Mouse (Mus musculus) MEL (cell line): ENCODE results near the gene St6gal1.

Experiments used
- CTCF ChIP-seq, 3 experiments: IDR thresholded peaks in 2 of 3; conservative IDR thresholded peaks in 1 of 3; 2 replicates each; pipeline ENCODE4 v1.5.1; 2011 to 2012; ENCODE audit warnings: low read length in 3 of 3, low read depth in 2 of 3, mild to moderate bottlenecking in 2 of 3, improper control_type of control experiment in 1 of 3, inconsistent platforms in 1 of 3, mixed read lengths in 1 of 3, moderate library complexity in 1 of 3; ENCODE audit not compliant: control insufficient read depth in 1 of 3, insufficient read depth in 1 of 3, poor library complexity in 1 of 3, severe bottlenecking in 1 of 3
- HCFC1 ChIP-seq: IDR thresholded peaks from 2 replicates; pipeline ENCODE4 v1.6.1; 2012; ENCODE audit warnings: low read depth, mild to moderate bottlenecking, inconsistent platforms, low read length, improper control_type of control experiment, moderate library complexity
- MAFK ChIP-seq: IDR thresholded peaks from 2 replicates; pipeline ENCODE4 v1.6.1; 2011; ENCODE audit warnings: low read depth, mild to moderate bottlenecking, low read length, improper control_type of control experiment, borderline replicate concordance
- MAX ChIP-seq: IDR thresholded peaks from 2 replicates; pipeline ENCODE4 v1.6.1; 2011; ENCODE audit warnings: low read length, improper control_type of control experiment
- POLR2A ChIP-seq, 2 experiments: IDR thresholded peaks; 2 replicates each; pipeline ENCODE4 v1.6.1; 2011 to 2012; ENCODE audit warnings: low read length in 2 of 2, mild to moderate bottlenecking in 2 of 2, control low read depth in 1 of 2, improper control_type of control experiment in 1 of 2, low read depth in 1 of 2, moderate library complexity in 1 of 2; ENCODE audit not compliant: control insufficient read depth in 1 of 2, insufficient read depth in 1 of 2, poor library complexity in 1 of 2

GRCm38 (mm10) chr16:23283677-23284076 lies 59.1 kb downstream of the St6gal1 start:
- no peak for TF ChIP-seq CTCF (IDR thresholded peaks at IDR 0.05 in 2 of 3, conservative IDR thresholded peaks at IDR 0.05 in 1 of 3; ENCODE audit: control insufficient read depth in 1 of 3, insufficient read depth in 1 of 3, low read depth in 2 of 3, low read length in 3 of 3, poor library complexity in 1 of 3, severe bottlenecking in 1 of 3)
- TF ChIP-seq POLR2A (IDR thresholded peaks at IDR 0.05; ENCODE audit: control insufficient read depth in 1 of 2, insufficient read depth in 1 of 2, low read depth in 1 of 2, low read length in 2 of 2, poor library complexity in 1 of 2) = no peak
- no peak for TF ChIP-seq MAFK
- TF ChIP-seq MAX = no peak
- TF ChIP-seq HCFC1 = no peak
